Mouse (Mus musculus) heart, postnatal 0 days (tissue): ENCODE results near the gene Agmo.

Experiments used
- CTCF ChIP-seq: IDR thresholded peaks from 2 replicates; pipeline ENCODE4 v1.5.1; 2016; ENCODE audit warnings: antibody characterized with exemption, control low read depth, low read depth
- EP300 ChIP-seq: IDR thresholded peaks from 2 replicates; pipeline ENCODE4 v1.6.1; 2016; ENCODE audit warnings: antibody characterized with exemption, low read depth

DNA sequence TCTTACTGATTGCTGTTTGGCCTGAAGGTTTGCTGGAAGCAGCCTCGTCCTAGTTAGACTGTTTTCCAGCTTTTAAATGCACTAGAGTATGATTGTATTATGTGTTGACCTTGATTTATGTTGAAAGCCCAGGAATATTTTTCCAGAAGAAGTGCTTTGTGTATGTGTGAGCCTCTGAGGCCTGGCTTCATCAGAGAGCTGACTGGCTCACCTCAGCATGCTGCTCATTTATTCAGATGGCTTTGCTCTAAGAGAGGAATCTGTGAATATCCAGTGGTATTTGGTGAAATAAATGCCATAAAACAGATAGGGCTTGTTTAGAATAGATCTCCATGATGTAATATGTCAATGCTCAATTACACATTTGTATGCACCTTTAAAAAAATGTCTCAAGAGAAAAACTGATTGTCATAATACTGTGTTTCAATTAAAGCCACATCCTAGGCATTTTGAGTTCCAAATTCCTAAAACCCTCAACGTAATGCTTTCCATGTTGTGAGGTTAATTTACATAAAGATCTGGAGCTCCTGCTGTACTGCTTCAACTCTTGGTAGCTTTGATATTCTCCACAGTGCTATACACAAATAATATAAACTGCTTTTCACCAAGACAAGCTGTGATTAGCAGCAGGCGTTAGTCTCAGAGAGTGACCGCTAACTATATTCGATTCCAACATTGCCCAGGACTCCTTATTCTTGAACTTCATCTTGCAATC is 324.6 kb downstream of the Agmo start:
- TF ChIP-seq CTCF, result no peak
- no peak for TF ChIP-seq EP300
